Mouse (Mus musculus) brain, embryonic 14.5 days (tissue): ENCODE measurements around the gene Cyp1b1. TPM values are rescaled to one million over a fixed set of nuclear protein-coding genes. Genes with fewer than 3 reads are reported as not detected.

Source experiments
- DNase-seq: peaks from one replicate; pipeline ENCODE4 v3.0.0-alpha.2; 2011; ENCODE audit warnings: low read depth
- CTCF ChIP-seq: fragments of 200-500 bp; IDR thresholded peaks from 2 replicates; pipeline ENCODE4 v1.5.1; 2012; ENCODE audit warnings: inconsistent platforms, mild to moderate bottlenecking, moderate library complexity, borderline replicate concordance; ENCODE audit not compliant: insufficient read depth, insufficient read length; ENCODE audit errors: extremely low read depth
- POLR2A ChIP-seq: fragments of 200-500 bp; IDR thresholded peaks from 2 replicates; pipeline ENCODE4 v1.6.1; 2012; ENCODE audit warnings: mild to moderate bottlenecking, inconsistent platforms, borderline replicate concordance; ENCODE audit not compliant: poor library complexity, insufficient read depth, insufficient read length, severe bottlenecking; ENCODE audit errors: extremely low read depth
- polyA plus RNA-seq: library from polyadenylated mRNA; depleted of rRNA; stranded (reverse); fragments of >200 nt; gene quantifications from 2 replicates; pipeline ENCODE4 v1.2.3, GENCODE M21; 2012

Cyp1b1 gene
- polyA plus RNA-seq, 1 experiment, result 9.9 TPM

- no peak for TF ChIP-seq CTCF
- TF ChIP-seq POLR2A, result no peak
- DNase-seq, result no peak
These were observed 2.9 kb downstream of the Cyp1b1 start for GRCm38 (mm10) chr17:79711944-79712343.

- no peak for DNase-seq
- no peak for TF ChIP-seq POLR2A
- no peak for TF ChIP-seq CTCF
These were observed 4.5 kb downstream of the Cyp1b1 start for GRCm38 (mm10) chr17:79710246-79710842.

DNA sequence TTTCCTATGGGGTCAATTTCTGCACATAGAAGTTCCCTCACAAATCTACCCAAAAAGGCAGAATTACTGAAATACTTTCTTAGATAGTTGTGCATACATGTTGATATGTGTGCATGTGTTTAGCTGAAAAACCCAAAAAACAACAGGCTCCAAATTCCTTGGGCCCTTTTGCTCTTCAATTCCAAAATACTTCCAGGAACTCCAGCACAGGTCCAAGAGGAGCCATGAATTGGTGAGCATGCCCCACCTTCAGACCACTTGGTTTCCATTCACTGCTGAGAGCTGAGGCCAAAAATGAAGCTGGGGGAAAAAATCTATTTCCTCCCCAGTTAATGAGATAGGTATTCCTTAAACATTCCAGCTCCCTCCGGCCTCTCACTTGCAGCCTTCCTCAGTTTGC, 5.1 kb downstream of the Cyp1b1 start:
- no peak for TF ChIP-seq CTCF
- no peak for TF ChIP-seq POLR2A
- no peak for DNase-seq

DNA sequence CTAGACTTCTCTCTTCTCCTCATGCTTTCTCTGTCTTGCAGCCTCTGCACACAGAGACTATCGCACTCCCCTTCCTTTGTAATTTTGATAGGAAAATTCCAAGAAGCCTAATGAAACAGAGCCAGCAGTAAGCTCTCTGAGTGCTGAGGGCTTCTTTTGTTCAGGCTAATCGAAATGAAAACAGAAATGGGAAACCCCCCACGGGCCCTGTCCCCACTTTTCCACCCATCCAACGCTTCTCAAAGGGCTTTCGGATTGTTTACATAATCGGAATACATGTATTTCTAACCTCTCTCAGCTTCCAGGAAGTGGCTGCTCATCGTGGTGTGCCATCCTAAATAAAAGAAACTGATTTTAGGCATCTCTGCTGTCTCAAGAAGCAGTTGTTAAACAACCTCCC, 6.7 kb downstream of the Cyp1b1 start:
- no peak for DNase-seq
- TF ChIP-seq POLR2A (no peak), CTCF (no peak)

DNA sequence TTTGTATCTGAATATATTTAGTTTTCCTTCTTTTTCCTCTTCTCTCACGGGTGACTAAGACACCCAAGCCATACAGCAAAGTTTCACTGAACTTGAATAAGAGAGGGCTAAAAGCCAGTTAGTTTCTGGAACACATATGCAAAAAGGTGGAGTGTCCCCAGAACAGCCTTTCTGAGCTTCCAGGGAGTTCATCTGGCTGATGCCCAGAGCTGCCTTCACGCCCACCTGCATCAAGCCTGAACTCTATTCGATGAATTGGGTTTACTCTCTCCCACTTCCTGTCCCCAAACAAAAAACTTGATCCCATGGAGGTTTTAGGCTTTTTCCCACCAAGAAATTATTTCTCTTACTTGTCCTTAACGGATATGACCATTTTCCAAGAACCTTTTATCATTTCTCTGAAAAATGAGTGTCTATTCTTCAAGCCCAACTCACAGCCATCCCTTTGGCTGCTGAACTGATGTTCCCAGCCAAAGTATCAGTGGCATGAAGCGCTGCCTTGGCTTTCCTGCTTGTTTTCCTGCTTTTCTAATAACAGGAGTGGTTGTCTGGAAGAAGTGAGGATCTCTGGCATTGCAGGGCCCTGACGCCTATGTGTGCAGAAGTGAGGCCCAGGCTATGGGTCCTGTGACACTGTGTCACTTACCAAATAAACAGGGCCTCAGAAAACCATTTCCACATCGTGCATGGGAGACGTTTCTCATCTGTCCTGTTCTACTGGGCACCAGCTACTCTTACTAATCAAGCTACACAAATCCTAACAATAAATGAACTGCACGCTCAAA, 9.0 kb downstream of the Cyp1b1 start:
- DNase-seq, result no peak
- no peak for TF ChIP-seq POLR2A
- no peak for TF ChIP-seq CTCF

GRCm38 (mm10) chr17:79700871-79701270, 14.0 kb downstream of the Cyp1b1 start:
- no peak for DNase-seq
- TF ChIP-seq CTCF, result no peak
- no peak for TF ChIP-seq POLR2A

DNA sequence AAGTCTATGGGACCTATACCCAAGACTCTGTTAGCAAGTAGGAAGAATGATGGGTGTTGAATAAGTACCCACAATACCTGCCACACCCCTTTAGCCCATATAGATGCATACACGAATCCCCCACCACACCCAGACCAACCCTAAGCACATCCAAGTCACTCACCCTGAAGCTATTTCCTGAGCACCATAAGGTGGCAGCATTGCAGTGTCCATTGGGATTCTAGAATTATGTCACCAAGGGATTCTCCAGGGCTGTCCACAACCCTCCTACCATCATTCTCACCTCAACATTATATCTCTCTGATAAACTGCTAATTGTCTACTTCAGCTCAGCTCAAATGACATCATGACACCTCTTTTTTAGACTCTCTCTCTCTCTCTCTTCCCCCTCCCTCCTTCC, 15.7 kb downstream of the Cyp1b1 start:
- TF ChIP-seq POLR2A (no peak), CTCF (peak; percentile 31; the same call in 1 of the 2 replicates)
- DNase-seq, result no peak

DNA sequence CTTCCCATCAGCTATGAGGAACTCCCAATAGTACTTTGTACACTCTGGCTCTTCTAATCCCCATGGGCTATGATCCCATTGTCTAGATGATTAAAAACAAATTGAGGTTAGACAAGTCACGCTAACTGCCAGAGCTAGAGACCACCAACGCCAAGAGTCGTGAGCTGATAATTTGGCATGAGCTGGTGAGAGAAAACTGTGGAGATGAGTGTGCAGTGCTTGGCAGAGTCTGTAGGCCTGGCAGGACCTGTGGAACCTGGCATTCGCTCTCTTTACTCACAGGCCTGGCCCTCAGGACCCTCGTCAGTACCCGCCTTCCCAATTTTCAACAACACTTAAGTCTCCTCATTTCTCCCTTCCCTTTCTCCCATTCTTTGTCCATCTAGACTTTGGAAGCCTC, 19.3 kb downstream of the Cyp1b1 start:
- TF ChIP-seq POLR2A (no peak), CTCF (no peak)
- DNase-seq, result no peak

GRCm38 (mm10) chr17:79695106-79695505, 19.8 kb downstream of the Cyp1b1 start:
- TF ChIP-seq POLR2A (no peak), CTCF (no peak)

GRCm38 (mm10) chr17:79670837-79671236, 44.0 kb downstream of the Cyp1b1 start:
- DNase-seq, result no peak
- TF ChIP-seq POLR2A (no peak), CTCF (no peak)

More at GRCm38 (mm10) chr17:79695106-79695505, 19.8 kb downstream of the Cyp1b1 start:
- DNase-seq, result no peak

DNA sequence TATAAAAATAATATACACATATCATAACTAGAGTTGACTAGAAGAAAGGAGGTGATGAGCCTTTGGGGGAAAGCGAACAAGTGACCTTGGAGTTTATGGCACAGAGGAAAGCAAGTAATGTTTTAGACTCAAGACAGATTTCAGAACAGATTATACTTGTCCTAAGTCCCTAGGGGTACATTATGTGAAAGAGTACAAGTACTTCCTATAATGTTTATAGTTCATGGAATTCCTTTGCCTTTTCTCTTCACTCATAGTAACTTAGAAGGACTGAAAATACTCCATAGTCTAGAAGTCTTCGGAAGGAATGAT, 50.8 kb downstream of the Cyp1b1 start:
- no peak for TF ChIP-seq POLR2A
- TF ChIP-seq CTCF, result no peak
- DNase-seq, result no peak
